Mouse (Mus musculus) neural tube, embryonic 14.5 days (tissue): ENCODE results near the gene Klhl8. TPM values are rescaled to one million over a fixed set of nuclear protein-coding genes. Genes with fewer than 3 reads are reported as not detected.
A peak's percentile ranks its signal among the peaks of the same experiment; 100 is the strongest.

Source experiments
- ATAC-seq: fragments of 200-750 bp; cut with Nextera tagmentation; 2 replicates; pipeline ENCODE4 v1.8.0; 2017; ENCODE audit warnings: low read depth, mild to moderate bottlenecking, moderate TSS enrichment, moderate library complexity
- H3K27ac ChIP-seq: fragments of 300-500 bp; sonication (generic); 2 replicates; pipeline ENCODE4 v1.5.1; 2014; ENCODE audit warnings: low read depth, mild to moderate bottlenecking, control low read depth, low read length, moderate library complexity, mixed read lengths
- H3K27me3 ChIP-seq: fragments of 300-500 bp; sonication (generic); 2 replicates; pipeline ENCODE4 v1.6.1; 2014; ENCODE audit warnings: low read length; ENCODE audit not compliant: control insufficient read depth, insufficient read depth
- H3K36me3 ChIP-seq: fragments of 300-500 bp; sonication (generic); 2 replicates; pipeline ENCODE4 v1.6.1; 2014; ENCODE audit warnings: low read length, mixed read lengths; ENCODE audit not compliant: control insufficient read depth, insufficient read depth
- H3K4me1 ChIP-seq: fragments of 300-500 bp; sonication (generic); 2 replicates; pipeline ENCODE4 v1.6.1; 2014; ENCODE audit warnings: low read length; ENCODE audit not compliant: control insufficient read depth, insufficient read depth
- H3K4me2 ChIP-seq: fragments of 300-500 bp; sonication (generic); 2 replicates; pipeline ENCODE4 v1.6.1; 2014; ENCODE audit warnings: mild to moderate bottlenecking, low read depth, low read length, control low read depth
- H3K4me3 ChIP-seq: fragments of 300-500 bp; sonication (generic); 2 replicates; pipeline ENCODE4 v1.5.1; 2014; ENCODE audit warnings: low read depth, low read length, control low read depth, mixed read lengths
- H3K9ac ChIP-seq: fragments of 300-500 bp; sonication (generic); replicated peaks from 2 replicates; pipeline ENCODE4 v1.6.1; 2014; ENCODE audit warnings: low read depth, mild to moderate bottlenecking, control low read depth, low read length, mixed read lengths
- H3K9me3 ChIP-seq: fragments of 300-500 bp; sonication (generic); 2 replicates; pipeline ENCODE4 v1.6.1; 2016; ENCODE audit warnings: low read length; ENCODE audit not compliant: control insufficient read depth
- WGBS: fragments of 180-500 bp; shearing (Covaris S2); extraction: QIAGEN DNeasy Blood & Tissue Kit; methylation state at CpG from one replicate; pipeline ENCODE4 v1.1.7; 2014; 5-methylcytosine and 5-hydroxymethylcytosine counted together
- polyA plus RNA-seq: library from polyadenylated mRNA; unstranded; fragments of >200 nt; fragmentation: Nextera tagmentation; extraction: Ambion mirVana; gene quantifications from 2 replicates; pipeline ENCODE4 v1.2.1, GENCODE M21; 2014

Gene Klhl8
- polyA plus RNA-seq, 1 experiment from 2014 or later = 45.2 TPM

- Histone ChIP-seq H3K4me1 (no peaks in the 10 kb centered on the region), H3K27ac (no peak overlapping the region), H3K27me3 (no peaks in the 10 kb centered on the region), H3K9ac (no peak overlapping the region), H3K36me3 (no peaks in the 10 kb centered on the region), H3K9me3 (no peaks in the 10 kb centered on the region), H3K4me2 (no peak overlapping the region), H3K4me3 (no peak overlapping the region)
- ATAC-seq = no peak
- 85% methylated on average over 8 of the region's 8 CpGs for WGBS
Measured at GRCm38 (mm10) chr5:103828729-103829128, 82.3 kb downstream of the Klhl8 start.

GRCm38 (mm10) chr5:103828304-103828703, 82.8 kb downstream of the Klhl8 start:
- no peak for ATAC-seq
- Histone ChIP-seq H3K27me3 (no peaks in the 10 kb centered on the region), H3K9ac (no peak overlapping the region), H3K4me3 (no peak overlapping the region), H3K36me3 (no peaks in the 10 kb centered on the region), H3K9me3 (no peaks in the 10 kb centered on the region), H3K27ac (no peak overlapping the region), H3K4me2 (no peak overlapping the region), H3K4me1 (no peaks in the 10 kb centered on the region)
- 88% methylated on average over 21 of the region's 21 CpGs for WGBS

- Histone ChIP-seq H3K9me3 (no peaks in the 10 kb centered on the region), H3K4me2 (no peak overlapping the region), H3K36me3 (no peaks in the 10 kb centered on the region), H3K9ac (no peak overlapping the region), H3K4me1 (no peaks in the 10 kb centered on the region), H3K27me3 (no peaks in the 10 kb centered on the region), H3K27ac (no peak overlapping the region), H3K4me3 (no peak overlapping the region)
- 91% methylated on average over 5 of the region's 5 CpGs for WGBS
- ATAC-seq = no peak
Measured at GRCm38 (mm10) chr5:103822949-103823348, 88.1 kb downstream of the Klhl8 start.

- no peaks in the 10 kb centered on the region for H3K4me1 ChIP-seq
- no peaks in the 10 kb centered on the region for H3K9me3 ChIP-seq
- 83% methylated on average over 13 of the region's 13 CpGs for WGBS
- ATAC-seq = no peak
- no peaks in the 10 kb centered on the region for H3K27me3 ChIP-seq
- H3K9ac ChIP-seq = no peak overlapping the region
- no peaks in the 10 kb centered on the region for H3K36me3 ChIP-seq
- no peak overlapping the region for H3K4me3 ChIP-seq
- no peak overlapping the region for H3K27ac ChIP-seq
- H3K4me2 ChIP-seq = no peak overlapping the region
Measured at GRCm38 (mm10) chr5:103821500-103822298, 89.4 kb downstream of the Klhl8 start.

GRCm38 (mm10) chr5:103821062-103821461, 90.0 kb downstream of the Klhl8 start:
- WGBS = 87% methylated on average over 9 of the region's 9 CpGs
- Histone ChIP-seq H3K36me3 (no peaks in the 10 kb centered on the region), H3K9ac (no peak overlapping the region), H3K4me1 (no peaks in the 10 kb centered on the region), H3K4me3 (no peak overlapping the region), H3K4me2 (no peak overlapping the region), H3K27me3 (no peaks in the 10 kb centered on the region), H3K27ac (no peak overlapping the region), H3K9me3 (no peaks in the 10 kb centered on the region)
- no peak for ATAC-seq

- no peak overlapping the region for H3K4me3 ChIP-seq
- H3K27ac ChIP-seq = no peak overlapping the region
- H3K4me2 ChIP-seq = no peak overlapping the region
- H3K9ac ChIP-seq = no peak overlapping the region
- no peak for ATAC-seq
- no peaks in the 10 kb centered on the region for H3K27me3 ChIP-seq
- no peaks in the 10 kb centered on the region for H3K4me1 ChIP-seq
- H3K9me3 ChIP-seq = no peaks in the 10 kb centered on the region
- H3K36me3 ChIP-seq = no peaks in the 10 kb centered on the region
- WGBS = 100% methylated on average over 1 of the region's 1 CpGs
Measured at GRCm38 (mm10) chr5:103819674-103820073, 91.4 kb downstream of the Klhl8 start.

GRCm38 (mm10) chr5:103818602-103819001, 92.5 kb downstream of the Klhl8 start:
- Histone ChIP-seq H3K9me3 (no peaks in the 10 kb centered on the region), H3K9ac (no peak overlapping the region), H3K4me1 (no peaks in the 10 kb centered on the region), H3K4me3 (no peak overlapping the region), H3K36me3 (no peaks in the 10 kb centered on the region), H3K27me3 (no peaks in the 10 kb centered on the region), H3K27ac (no peak overlapping the region), H3K4me2 (no peak overlapping the region)
- ATAC-seq = no peak
- 70% methylated on average over 9 of the region's 9 CpGs for WGBS

GRCm38 (mm10) chr5:103817754-103818153, 93.3 kb downstream of the Klhl8 start:
- no peaks in the 10 kb centered on the region for H3K9me3 ChIP-seq
- WGBS = 9% methylated on average over 1 of the region's 1 CpGs
- no peak overlapping the region for H3K4me3 ChIP-seq
- ATAC-seq = peak; percentile 54; the same call in 1 of the 2 replicates
- no peaks in the 10 kb centered on the region for H3K36me3 ChIP-seq
- H3K9ac ChIP-seq = no peak overlapping the region
- H3K4me1 ChIP-seq = no peaks in the 10 kb centered on the region
- H3K27me3 ChIP-seq = no peaks in the 10 kb centered on the region
- no peak overlapping the region for H3K4me2 ChIP-seq
- H3K27ac ChIP-seq = no peak overlapping the region

- no peak for ATAC-seq
- WGBS = 86% methylated on average over 3 of the region's 3 CpGs
- H3K4me1 ChIP-seq = no peaks in the 10 kb centered on the region
- no peak overlapping the region for H3K27ac ChIP-seq
- H3K9me3 ChIP-seq = no peaks in the 10 kb centered on the region
- H3K27me3 ChIP-seq = no peaks in the 10 kb centered on the region
- no peak overlapping the region for H3K4me3 ChIP-seq
- no peaks in the 10 kb centered on the region for H3K36me3 ChIP-seq
- no peak overlapping the region for H3K4me2 ChIP-seq
- no peak overlapping the region for H3K9ac ChIP-seq
Measured at GRCm38 (mm10) chr5:103816718-103817117, 94.3 kb downstream of the Klhl8 start.
